Mouse (Mus musculus) spleen, postnatal 0 days (tissue): ENCODE data around the gene Tmem245. TPM values are rescaled to one million over a fixed set of nuclear protein-coding genes. Genes with fewer than 3 reads are reported as not detected.
A peak's percentile ranks its signal among the peaks of the same experiment; 100 is the strongest.

Source experiments
- microRNA counts: library from miRNA; unstranded; fragments of <30 nt; microRNA quantifications from one replicate; lab custom pipeline; 2015
- polyA plus RNA-seq: library from polyadenylated mRNA; unstranded; fragments of >200 nt; fragmentation: Nextera tagmentation; extraction: Ambion mirVana; gene quantifications from 2 replicates; pipeline ENCODE4 v1.2.1, GENCODE M21; 2015

Gene Tmem245
- polyA plus RNA-seq: 2.5 and 3.6 TPM in 2 replicates

GRCm38 (mm10) chr4:56946641-56947640 lies at the start of gene Tmem245:
Gene Tmem245, minus strand, starts transcription at chr4:56947437.

GRCm38 (mm10) chr4:56990215-56990584 lies 43.0 kb upstream of the Tmem245 start, which contains the start of gene Frrs1l:
Gene Frrs1l, minus strand, starts transcription at chr4:56990391.

GRCm38 (mm10) chr4:56865003-56865511 lies 82.2 kb downstream of the Tmem245 start, which contains the start of gene Ctnnal1:
Gene Ctnnal1, minus strand, starts transcription at chr4:56865188.

MicroRNAs within 50 kb of the gene (microRNA counts, 519-probe panel; counts per million panel counts)
- 5,869 counts per million, percentile 49 among the panel's probes with 10 or more counts for microRNA mmu-miR-32 (lab: Ali Mortazavi, UCI)

Other genes starting within 250 kb of the Tmem245 start
- gene Gm26657, start 207.4 kb downstream of the Tmem245 start, polyA plus RNA-seq: not detected in 2 replicates
- gene Actl7b, start 206.0 kb downstream of the Tmem245 start, polyA plus RNA-seq: not detected in 2 replicates
- 0.07 TPM in 1 of 2 replicates, not detected in the other for gene Actl7a, start 204.0 kb downstream of the Tmem245 start, polyA plus RNA-seq
- gene Elp1, start 145.1 kb downstream of the Tmem245 start, polyA plus RNA-seq: 20.9 and 21.7 TPM in 2 replicates
- gene Fam206a, start 145.1 kb downstream of the Tmem245 start, polyA plus RNA-seq: 5.1 and 5.2 TPM in 2 replicates
- gene Ctnnal1, start 82.2 kb downstream of the Tmem245 start, polyA plus RNA-seq: 8.3 and 9.6 TPM in 2 replicates
- not detected in 2 replicates for gene Frrs1l, start 43.0 kb upstream of the Tmem245 start, polyA plus RNA-seq
- 0.61 and 0.64 TPM in 2 replicates for gene Epb41l4b, start 196.0 kb upstream of the Tmem245 start, polyA plus RNA-seq